Mouse (Mus musculus): ENCODE measurements around the gene Asb7. TPM values are rescaled to one million over a fixed set of nuclear protein-coding genes. Genes with fewer than 3 reads are reported as not detected.

Gene Asb7
- polyA plus RNA-seq, 1 experiment from 2014 or later = 14.6 TPM

DNA sequence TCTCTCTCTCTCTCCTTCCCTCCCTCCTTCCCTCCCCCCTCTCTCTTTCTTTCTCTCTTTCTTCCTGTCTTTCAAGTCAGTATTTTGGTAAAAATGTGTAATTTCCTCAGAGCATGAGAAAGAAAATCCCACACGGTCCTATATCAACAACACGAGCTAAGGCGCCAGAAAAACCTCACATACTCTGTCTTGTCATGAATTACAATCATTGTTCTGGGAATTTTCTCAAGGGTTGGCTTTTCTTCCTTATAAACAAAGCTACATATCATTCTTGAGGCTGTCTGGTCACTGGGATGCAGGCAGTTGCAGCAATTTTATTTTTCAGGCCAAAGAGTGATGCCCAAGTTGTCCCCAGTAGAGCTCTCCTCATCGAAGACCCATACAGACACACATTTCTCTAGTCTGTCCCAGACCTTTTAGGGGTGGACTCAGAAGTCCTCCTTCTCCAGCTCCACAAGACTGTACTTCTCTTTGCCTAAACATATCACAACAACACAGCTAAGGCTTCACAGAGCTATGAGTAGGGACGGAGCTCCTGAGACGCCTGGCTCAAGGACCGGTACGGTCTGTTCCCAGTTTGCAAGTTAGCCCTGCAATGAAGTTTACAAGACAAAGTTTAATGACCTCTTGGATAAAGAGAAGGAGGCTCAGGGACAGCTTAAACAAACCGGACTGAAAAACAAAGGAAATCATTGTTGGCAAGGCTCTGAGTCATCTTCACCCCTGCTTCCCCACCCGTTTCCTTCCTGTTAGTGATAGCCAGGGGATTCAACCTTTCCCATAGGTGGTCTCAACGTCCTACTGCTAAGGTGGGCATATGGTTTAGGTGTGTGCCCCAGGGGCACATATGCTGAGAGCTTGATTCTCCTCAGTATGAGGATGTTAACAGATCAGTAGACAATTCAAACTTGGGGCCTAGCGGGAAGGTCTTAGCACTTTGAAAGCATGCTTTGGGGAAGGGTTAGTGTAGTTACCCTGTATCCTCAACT lies 88.5 kb downstream of the Asb7 start:
- DNase-seq (ENCODE audit: low spot score) = peak; percentile 67
- no peak overlapping the region; the same call in 1 of the 2 replicates for H3K4me2 ChIP-seq (ENCODE audit: low read length)
- H3K9ac ChIP-seq (ENCODE audit: low read length) = no peak overlapping the region
- no peaks in the 10 kb centered on the region for H3K36me3 ChIP-seq (ENCODE audit: control insufficient read depth, insufficient read depth, low read length)
- H3K4me3 ChIP-seq (ENCODE audit: low read depth, low read length) = no peak overlapping the region
- H3K9me3 ChIP-seq (ENCODE audit: control insufficient read depth, low read length) = no peaks in the 10 kb centered on the region
- peak overlapping the region; percentile 60 for H3K27ac ChIP-seq (ENCODE audit: low read depth)
- peaks cover 17% of the 10 kb centered on the region for H3K4me1 ChIP-seq (replicated peaks; ENCODE audit: control insufficient read depth, insufficient read depth, low read length)
- peak; percentile 79; the same call in 1 of the 2 replicates for ATAC-seq (replicated peaks; ENCODE audit: low FRiP score, low TSS enrichment, low read depth)
- no peaks in the 10 kb centered on the region for H3K27me3 ChIP-seq (replicated peaks; ENCODE audit: control insufficient read depth, insufficient read depth, low read length)
- 37% methylated on average over 12 of the region's 12 CpGs for WGBS

DNA sequence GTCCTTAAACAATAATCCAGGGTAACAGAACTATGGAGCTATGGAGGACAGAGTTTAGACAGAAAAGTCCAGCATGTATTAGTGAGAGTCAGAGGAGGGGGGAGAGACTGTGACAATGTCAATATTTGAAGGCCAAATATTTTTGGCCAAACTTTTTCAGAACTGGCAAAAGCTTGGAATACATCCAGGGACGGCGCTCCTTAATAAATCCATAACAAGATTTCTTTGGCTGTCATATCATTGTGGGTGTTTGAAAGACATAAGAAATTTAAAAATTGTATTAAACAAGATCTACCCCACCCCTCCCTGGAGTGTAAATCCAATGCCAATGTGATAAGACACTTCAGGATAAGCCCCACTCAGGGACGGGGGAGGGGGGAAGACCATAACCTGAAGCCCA lies 89.3 kb downstream of the Asb7 start:
- no peak overlapping the region; the same call in 1 of the 2 replicates for H3K4me2 ChIP-seq (ENCODE audit: low read length)
- no peak for DNase-seq (ENCODE audit: low spot score)
- H3K9me3 ChIP-seq (ENCODE audit: control insufficient read depth, low read length) = no peaks in the 10 kb centered on the region
- no peaks in the 10 kb centered on the region for H3K36me3 ChIP-seq (ENCODE audit: control insufficient read depth, insufficient read depth, low read length)
- ATAC-seq (replicated peaks; ENCODE audit: low FRiP score, low TSS enrichment, low read depth) = no peak
- 73% methylated on average over 3 of the region's 3 CpGs for WGBS
- peaks cover 17% of the 10 kb centered on the region for H3K4me1 ChIP-seq (replicated peaks; ENCODE audit: control insufficient read depth, insufficient read depth, low read length)
- peak overlapping the region; percentile 60; the same call in 1 of the 2 replicates for H3K27ac ChIP-seq (ENCODE audit: low read depth)
- no peak overlapping the region for H3K4me3 ChIP-seq (ENCODE audit: low read depth, low read length)
- no peak overlapping the region for H3K9ac ChIP-seq (ENCODE audit: low read length)
- no peaks in the 10 kb centered on the region for H3K27me3 ChIP-seq (replicated peaks; ENCODE audit: control insufficient read depth, insufficient read depth, low read length)

- Histone ChIP-seq H3K27ac (ENCODE audit: low read depth) (no peak overlapping the region), H3K9me3 (ENCODE audit: control insufficient read depth, low read length) (no peaks in the 10 kb centered on the region), H3K9ac (ENCODE audit: low read length) (no peak overlapping the region), H3K36me3 (ENCODE audit: control insufficient read depth, insufficient read depth, low read length) (no peaks in the 10 kb centered on the region), H3K4me2 (ENCODE audit: low read length) (no peak overlapping the region), H3K27me3 (replicated peaks; ENCODE audit: control insufficient read depth, insufficient read depth, low read length) (no peaks in the 10 kb centered on the region), H3K4me3 (ENCODE audit: low read depth, low read length) (no peak overlapping the region), H3K4me1 (replicated peaks; ENCODE audit: control insufficient read depth, insufficient read depth, low read length) (peaks cover 17% of the 10 kb centered on the region)
- ATAC-seq (replicated peaks; ENCODE audit: low FRiP score, low TSS enrichment, low read depth) (no peak), DNase-seq (ENCODE audit: low spot score) (no peak)
- 94% methylated on average over 3 of the region's 3 CpGs for WGBS
Observed at GRCm38 (mm10) chr7:66597900-66598299, 91.5 kb downstream of the Asb7 start.

Other genes starting within 250 kb of the Asb7 start
- 19.3 and 20.5 TPM in 2 replicates for gene Lins1, start 293 bp upstream of the Asb7 start, polyA plus RNA-seq (2014; fragmentation: Nextera tagmentation; extraction: Ambion mirVana)
- 2.4 and 3.4 TPM in 2 replicates for gene Cers3, start 53.9 kb upstream of the Asb7 start, polyA plus RNA-seq (2014; fragmentation: Nextera tagmentation; extraction: Ambion mirVana)
- gene Adamts17, start 150.1 kb upstream of the Asb7 start, polyA plus RNA-seq (2014; fragmentation: Nextera tagmentation; extraction: Ambion mirVana) = 4.5 and 6.7 TPM in 2 replicates